Mouse (Mus musculus) left cerebral cortex, postnatal 25 days (tissue): Measurements from ENCODE around the gene Tgfbr2. TPM values are rescaled to one million over a fixed set of nuclear protein-coding genes. Genes with fewer than 3 reads are reported as not detected.
A peak's percentile ranks its signal among the peaks of the same experiment; 100 is the strongest.

Experiments
- DNase-seq, 2 experiments: peaks; one replicate each; pipeline ENCODE4 v3.0.0; 2022; ENCODE audit warnings: low spot score in 2 of 2, mixed read lengths in 1 of 2
- intact Hi-C: fragments of 180-260 bp; cut with DNase I; formaldehyde crosslinking; loops from one replicate; pipeline ENCODE4 v1.15.1; 2025
- total RNA-seq, 2 experiments: library from RNA; stranded (reverse); gene quantifications; 2 replicates each; pipeline ENCODE4 v1.2.3; 2021

Tgfbr2 gene
- total RNA-seq, 2 experiments from 2014 or later: 13.1 to 13.8 TPM

DNA sequence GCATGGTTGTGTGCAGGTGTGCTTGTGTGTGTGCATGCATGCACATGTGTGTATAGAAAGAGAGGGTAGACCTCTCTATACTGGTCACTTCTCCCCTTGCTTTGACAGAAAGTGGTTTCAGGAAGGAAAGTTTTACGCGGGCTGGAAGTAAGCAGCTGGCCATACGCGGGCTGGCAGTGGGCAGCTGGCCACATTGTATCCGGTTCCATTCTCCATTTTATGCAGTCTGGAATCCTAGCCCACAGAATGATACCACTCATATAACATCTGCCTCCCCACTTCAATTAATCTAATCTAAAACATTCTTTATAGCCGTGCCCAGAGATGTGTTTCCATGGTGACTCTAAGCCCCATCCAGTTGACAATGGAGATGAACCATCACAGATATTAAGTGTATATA is 136.9 kb downstream of the Tgfbr2 start:
- DNase-seq: peak in 1 of 2 experiments; percentile 7
- intact Hi-C loops: loop anchor here (5.0 to 10.0 kb wide), 2 partner anchors 326 to 723 kb away; partner anchors contain the start of gene Stt3b
